Mouse (Mus musculus): ENCODE results near the gene Anxa6. TPM values are rescaled to one million over a fixed set of nuclear protein-coding genes. Genes with fewer than 3 reads are reported as not detected.

The Anxa6 gene
- total and polyA plus RNA-seq, 3 experiments = 136 to 213 (median 205) TPM

DNA sequence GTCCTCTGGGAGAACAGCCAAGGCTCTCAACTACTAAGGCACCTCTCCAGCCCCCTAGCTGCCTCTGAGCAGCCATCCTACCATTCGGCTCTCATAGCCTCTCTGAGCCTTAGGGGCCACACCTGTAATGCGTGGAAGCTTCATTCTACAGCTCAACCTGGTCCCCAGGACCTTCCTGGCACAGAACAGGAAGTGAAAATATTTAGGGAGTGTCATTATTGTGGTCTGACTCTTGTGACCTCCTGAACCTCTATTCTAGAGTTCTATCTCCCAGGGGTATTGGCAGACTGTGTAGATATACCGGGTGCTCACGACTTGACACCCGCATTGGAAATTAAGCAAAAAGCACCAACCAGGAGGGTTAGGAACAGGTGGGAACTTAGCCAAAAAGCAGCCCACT is 43.0 kb upstream of the Anxa6 start:
- H3K27ac ChIP-seq = peak overlapping the region; percentile 89
- peaks cover 2% of the 10 kb centered on the region; the same call in 1 of the 2 replicates for H3K36me3 ChIP-seq (ENCODE audit: control insufficient read depth, insufficient read depth, low read length)
- DNase-seq = no peak
- no peaks in the 10 kb centered on the region for H3K79me2 ChIP-seq (replicated peaks; ENCODE audit: control insufficient read depth, insufficient read depth, low read length)
- H3K4me3 ChIP-seq = no peak overlapping the region
- H3K27me3 ChIP-seq (ENCODE audit: control insufficient read depth, insufficient read depth, low read length) = no peaks in the 10 kb centered on the region
- no peak overlapping the region for H3K9ac ChIP-seq (ENCODE audit: low read depth, low read length)
- 62% methylated on average over 5 of the region's 5 CpGs for WGBS
- TF ChIP-seq CTCF (IDR thresholded peaks at IDR 0.05) (no peak), EP300 (IDR thresholded peaks at IDR 0.05; ENCODE audit: insufficient read depth, low read depth, low read length) (no peak), POLR2A (IDR thresholded peaks at IDR 0.05; ENCODE audit: insufficient read depth, low read depth, low read length) (no peak)
- peaks cover 10% of the 10 kb centered on the region for H3K4me1 ChIP-seq (ENCODE audit: control insufficient read depth, insufficient read depth, low read length)
- intact Hi-C loops (cut with DNase I) = no loop called here

GRCm38 (mm10) chr11:55075602-55076001 is 42.4 kb upstream of the Anxa6 start:
- Histone ChIP-seq H3K36me3 (ENCODE audit: control insufficient read depth, insufficient read depth, low read length) (peaks cover 2% of the 10 kb centered on the region; the same call in 1 of the 2 replicates), H3K27me3 (ENCODE audit: control insufficient read depth, insufficient read depth, low read length) (no peaks in the 10 kb centered on the region), H3K4me3 (no peak overlapping the region), H3K4me1 (ENCODE audit: control insufficient read depth, insufficient read depth, low read length) (peaks cover 10% of the 10 kb centered on the region), H3K79me2 (replicated peaks; ENCODE audit: control insufficient read depth, insufficient read depth, low read length) (no peaks in the 10 kb centered on the region), H3K9ac (ENCODE audit: low read depth, low read length) (no peak overlapping the region), H3K27ac (peak overlapping the region; percentile 19; the same call in 1 of the 2 replicates)
- 24% methylated on average over 2 of the region's 2 CpGs for WGBS
- TF ChIP-seq EP300 (IDR thresholded peaks at IDR 0.05; ENCODE audit: insufficient read depth, low read depth, low read length) = no peak
- TF ChIP-seq POLR2A (IDR thresholded peaks at IDR 0.05; ENCODE audit: insufficient read depth, low read depth, low read length) = no peak
- TF ChIP-seq CTCF (IDR thresholded peaks at IDR 0.05) = no peak
- peak; percentile 64 to 70 for DNase-seq
- intact Hi-C loops (cut with DNase I) = no loop called here

DNA sequence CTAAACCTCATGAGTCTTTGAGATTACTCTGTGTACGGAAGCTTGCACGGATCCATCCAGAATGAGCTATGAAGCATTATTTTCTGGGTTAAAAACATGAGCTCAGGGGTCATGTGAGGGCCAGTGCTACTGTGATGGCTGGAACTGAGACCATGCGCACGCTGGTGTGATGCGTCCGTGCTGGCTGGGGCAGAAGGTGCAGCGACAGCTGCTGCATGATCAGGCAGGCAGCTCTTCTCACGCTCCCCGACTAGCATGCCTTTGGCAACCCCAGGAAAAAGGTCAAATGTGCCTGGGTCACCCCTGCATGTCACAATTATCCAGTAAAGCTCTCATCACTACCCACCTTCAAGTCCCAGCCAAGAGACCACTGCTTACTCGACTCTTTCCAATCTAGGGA is 39.9 kb upstream of the Anxa6 start:
- Histone ChIP-seq H3K27ac (peak overlapping the region; percentile 40), H3K4me3 (no peak overlapping the region), H3K9ac (ENCODE audit: low read depth, low read length) (no peak overlapping the region), H3K4me1 (ENCODE audit: control insufficient read depth, insufficient read depth, low read length) (peaks cover 7% of the 10 kb centered on the region), H3K27me3 (ENCODE audit: control insufficient read depth, insufficient read depth, low read length) (no peaks in the 10 kb centered on the region), H3K36me3 (ENCODE audit: control insufficient read depth, insufficient read depth, low read length) (peaks cover 2% of the 10 kb centered on the region; the same call in 1 of the 2 replicates), H3K79me2 (replicated peaks; ENCODE audit: control insufficient read depth, insufficient read depth, low read length) (no peaks in the 10 kb centered on the region)
- DNase-seq = no peak
- TF ChIP-seq POLR2A (IDR thresholded peaks at IDR 0.05; ENCODE audit: insufficient read depth, low read depth, low read length) (no peak), EP300 (IDR thresholded peaks at IDR 0.05; ENCODE audit: insufficient read depth, low read depth, low read length) (no peak), CTCF (IDR thresholded peaks at IDR 0.05) (no peak)
- 58% methylated on average over 10 of the region's 10 CpGs for WGBS
- intact Hi-C loops (cut with DNase I) = no loop called here

DNA sequence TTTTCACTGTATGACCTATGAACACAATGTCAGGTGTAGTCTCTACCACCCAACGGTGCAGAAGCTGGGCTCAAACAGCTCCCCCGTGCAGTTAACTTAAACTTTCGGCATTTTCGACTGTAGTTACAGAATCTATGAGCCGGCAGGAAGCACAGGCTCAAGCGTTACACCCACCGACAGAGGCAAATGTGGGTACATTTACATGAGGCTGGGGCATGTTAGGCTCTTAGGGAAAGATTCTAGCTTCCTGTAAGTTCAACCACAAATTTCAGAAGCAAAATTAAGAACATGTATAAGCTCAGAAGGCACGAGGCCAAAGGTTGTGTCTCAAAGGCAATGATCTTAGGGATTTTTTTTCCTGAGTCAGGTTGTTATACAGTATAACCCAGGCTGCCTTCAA is 39.2 kb upstream of the Anxa6 start:
- peaks cover 2% of the 10 kb centered on the region for H3K36me3 ChIP-seq (ENCODE audit: control insufficient read depth, insufficient read depth, low read length)
- H3K79me2 ChIP-seq (replicated peaks; ENCODE audit: control insufficient read depth, insufficient read depth, low read length) = no peaks in the 10 kb centered on the region
- H3K4me3 ChIP-seq = no peak overlapping the region
- DNase-seq = no peak
- peaks cover 7% of the 10 kb centered on the region for H3K4me1 ChIP-seq (ENCODE audit: control insufficient read depth, insufficient read depth, low read length)
- 84% methylated on average over 8 of the region's 8 CpGs for WGBS
- intact Hi-C loops (cut with DNase I) = no loop called here
- no peak for TF ChIP-seq CTCF (IDR thresholded peaks at IDR 0.05)
- no peak for TF ChIP-seq POLR2A (IDR thresholded peaks at IDR 0.05; ENCODE audit: insufficient read depth, low read depth, low read length)
- no peak for TF ChIP-seq EP300 (IDR thresholded peaks at IDR 0.05; ENCODE audit: insufficient read depth, low read depth, low read length)
- H3K27ac ChIP-seq = no peak overlapping the region
- no peaks in the 10 kb centered on the region for H3K27me3 ChIP-seq (ENCODE audit: control insufficient read depth, insufficient read depth, low read length)
- H3K9ac ChIP-seq (ENCODE audit: low read depth, low read length) = no peak overlapping the region

DNA sequence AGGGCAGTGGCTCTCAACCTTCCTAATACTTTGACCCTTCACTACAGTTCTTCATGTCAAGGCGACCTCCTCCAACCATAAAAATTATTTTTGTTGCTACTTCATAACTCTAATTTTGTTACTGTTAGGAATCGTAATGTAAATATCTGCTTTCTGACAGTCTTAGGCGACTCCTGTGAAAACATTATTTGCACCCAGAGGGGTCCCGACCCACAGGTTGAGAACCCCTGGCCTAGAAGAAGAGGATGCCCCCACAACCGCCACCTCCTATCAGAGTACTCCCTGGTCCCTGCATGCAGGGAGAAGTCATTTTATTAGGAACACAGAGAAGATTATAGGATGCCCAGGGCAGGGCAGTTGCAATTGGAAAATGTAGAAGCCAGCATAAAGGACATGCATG is 38.1 kb upstream of the Anxa6 start:
- Histone ChIP-seq H3K4me3 (no peak overlapping the region), H3K9ac (ENCODE audit: low read depth, low read length) (no peak overlapping the region), H3K27ac (no peak overlapping the region), H3K27me3 (ENCODE audit: control insufficient read depth, insufficient read depth, low read length) (no peaks in the 10 kb centered on the region), H3K4me1 (ENCODE audit: control insufficient read depth, insufficient read depth, low read length) (peaks cover 4% of the 10 kb centered on the region), H3K79me2 (replicated peaks; ENCODE audit: control insufficient read depth, insufficient read depth, low read length) (no peaks in the 10 kb centered on the region), H3K36me3 (ENCODE audit: control insufficient read depth, insufficient read depth, low read length) (no peaks in the 10 kb centered on the region; the same call in 1 of the 2 replicates)
- WGBS = 95% methylated on average over 5 of the region's 5 CpGs
- intact Hi-C loops (cut with DNase I) = no loop called here
- DNase-seq = no peak
- TF ChIP-seq CTCF (IDR thresholded peaks at IDR 0.05) (no peak), POLR2A (IDR thresholded peaks at IDR 0.05; ENCODE audit: insufficient read depth, low read depth, low read length) (no peak), EP300 (IDR thresholded peaks at IDR 0.05; ENCODE audit: insufficient read depth, low read depth, low read length) (no peak)

DNA sequence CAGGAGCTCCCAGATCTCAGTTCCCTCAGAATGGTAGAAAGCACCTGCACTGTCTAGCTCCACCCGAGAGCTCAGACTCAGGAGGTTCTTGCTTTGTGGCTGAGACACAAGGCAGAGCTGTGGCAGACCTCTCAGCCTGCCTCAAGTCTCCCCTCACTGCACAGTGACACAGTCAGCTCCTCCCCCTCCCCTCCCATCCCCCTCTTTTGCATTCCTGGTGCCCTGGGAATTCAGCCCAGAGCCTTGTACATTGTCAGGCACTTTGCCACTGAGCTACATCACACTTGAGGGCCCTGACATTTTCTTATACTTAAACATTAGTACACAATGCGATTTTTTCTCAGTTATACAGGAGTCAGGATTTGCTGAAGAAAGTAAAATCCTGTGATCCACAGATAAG is 35.8 kb upstream of the Anxa6 start:
- Histone ChIP-seq H3K9ac (ENCODE audit: low read depth, low read length) (no peak overlapping the region), H3K27me3 (ENCODE audit: control insufficient read depth, insufficient read depth, low read length) (no peaks in the 10 kb centered on the region), H3K27ac (no peak overlapping the region), H3K4me3 (no peak overlapping the region), H3K4me1 (ENCODE audit: control insufficient read depth, insufficient read depth, low read length) (no peaks in the 10 kb centered on the region), H3K36me3 (ENCODE audit: control insufficient read depth, insufficient read depth, low read length) (no peaks in the 10 kb centered on the region; the same call in 1 of the 2 replicates), H3K79me2 (replicated peaks; ENCODE audit: control insufficient read depth, insufficient read depth, low read length) (no peaks in the 10 kb centered on the region)
- WGBS = 35% methylated on average over 2 of the region's 2 CpGs
- DNase-seq = peak in 1 of 2 experiments; percentile 29
- TF ChIP-seq POLR2A (IDR thresholded peaks at IDR 0.05; ENCODE audit: insufficient read depth, low read depth, low read length) (no peak), EP300 (IDR thresholded peaks at IDR 0.05; ENCODE audit: insufficient read depth, low read depth, low read length) (peak; percentile 65; the same call in 1 of the 2 replicates), CTCF (IDR thresholded peaks at IDR 0.05) (no peak)
- intact Hi-C loops (cut with DNase I) = no loop called here

All from heart, adult 2 months (tissue).